Mouse (Mus musculus): ENCODE measurements at regions not wholly inside any gene's neighbourhood (a gene's known extent, or its start where the extent isn't known, plus 50 kb on each side); places are given as distances from the start of the nearest gene placed in this dataset.

- no peak for TF ChIP-seq POLR2A (IDR thresholded peaks at IDR 0.05; ENCODE audit: control insufficient read depth, extremely low read depth, insufficient read depth, low read length, poor library complexity)
- TF ChIP-seq CTCF (IDR thresholded peaks at IDR 0.05; ENCODE audit: borderline replicate concordance, control insufficient read depth, extremely low read depth, insufficient read depth, low read length, poor library complexity) = no peak
Observed at GRCm38 (mm10) chr13:29049730-29050129, 96.2 kb upstream of the Sox4 start.

All from thymus, adult 2 months (tissue).